Mouse (Mus musculus) heart, postnatal 0 days (tissue): Measurements from ENCODE around the gene Ptgdr2. TPM values are rescaled to one million over a fixed set of nuclear protein-coding genes. Genes with fewer than 3 reads are reported as not detected.

Source experiments
- ATAC-seq: fragments of 200-750 bp; cut with Nextera tagmentation; 2 replicates; pipeline ENCODE4 v1.8.0; 2017; ENCODE audit warnings: low read depth, moderate number of reproducible peaks, moderate library complexity; ENCODE audit not compliant: insufficient read depth
- DNase-seq: peaks from one replicate; pipeline ENCODE4 v3.0.0-alpha.2; 2016; ENCODE audit warnings: low spot score
- H3K27ac ChIP-seq: fragments of 300-500 bp; sonication (generic); 2 replicates; pipeline ENCODE4 v1.5.1; 2014; ENCODE audit warnings: low read depth, mild to moderate bottlenecking
- H3K27me3 ChIP-seq: fragments of 300-500 bp; sonication (generic); 2 replicates; pipeline ENCODE4 v1.6.1; 2014; ENCODE audit warnings: low read length, mixed read lengths; ENCODE audit not compliant: control insufficient read depth, insufficient read depth
- H3K36me3 ChIP-seq: fragments of 300-500 bp; sonication (generic); replicated peaks from 2 replicates; pipeline ENCODE4 v1.6.1; 2014; ENCODE audit warnings: low read length, mixed read lengths; ENCODE audit not compliant: control insufficient read depth, insufficient read depth
- H3K4me1 ChIP-seq: fragments of 300-500 bp; sonication (generic); 2 replicates; pipeline ENCODE4 v1.6.1; 2014; ENCODE audit warnings: antibody characterized with exemption; ENCODE audit not compliant: control insufficient read depth, insufficient read depth
- H3K4me2 ChIP-seq: fragments of 300-500 bp; sonication (generic); 2 replicates; pipeline ENCODE4 v1.6.1; 2014; ENCODE audit warnings: low read depth, mild to moderate bottlenecking, low read length, moderate library complexity
- H3K4me3 ChIP-seq: fragments of 300-500 bp; sonication (generic); 2 replicates; pipeline ENCODE4 v1.5.1; 2014; ENCODE audit warnings: low read depth, low read length
- H3K9ac ChIP-seq: fragments of 300-500 bp; sonication (generic); replicated peaks from 2 replicates; pipeline ENCODE4 v1.6.1; 2014; ENCODE audit warnings: low read depth, low read length, mixed read lengths
- H3K9me3 ChIP-seq: fragments of 300-500 bp; sonication (generic); replicated peaks from 2 replicates; pipeline ENCODE4 v1.6.1; 2016; ENCODE audit warnings: low read length; ENCODE audit not compliant: control insufficient read depth
- CTCF ChIP-seq: IDR thresholded peaks from 2 replicates; pipeline ENCODE4 v1.5.1; 2016; ENCODE audit warnings: antibody characterized with exemption, control low read depth, low read depth
- EP300 ChIP-seq: IDR thresholded peaks from 2 replicates; pipeline ENCODE4 v1.6.1; 2016; ENCODE audit warnings: antibody characterized with exemption, low read depth
- WGBS: fragments of 180-500 bp; shearing (Covaris S2); extraction: QIAGEN DNeasy Blood & Tissue Kit; methylation state at CpG from one replicate; pipeline ENCODE4 v1.1.7; 2014; 5-methylcytosine and 5-hydroxymethylcytosine counted together
- polyA plus RNA-seq: library from polyadenylated mRNA; unstranded; fragments of >200 nt; fragmentation: Nextera tagmentation; extraction: Ambion mirVana; gene quantifications from 2 replicates; pipeline ENCODE4 v1.2.1, GENCODE M21; 2015
- total RNA-seq: library from RNA; depleted of rRNA; stranded (reverse); fragments of >200 nt; gene quantifications from 2 replicates; pipeline ENCODE4 v1.2.3, GENCODE M21; 2014; ENCODE audit warnings: low replicate concordance

The Ptgdr2 gene
- total and polyA plus RNA-seq, 2 experiments from 2014 or later: 0.04 to 0.11 TPM

DNA sequence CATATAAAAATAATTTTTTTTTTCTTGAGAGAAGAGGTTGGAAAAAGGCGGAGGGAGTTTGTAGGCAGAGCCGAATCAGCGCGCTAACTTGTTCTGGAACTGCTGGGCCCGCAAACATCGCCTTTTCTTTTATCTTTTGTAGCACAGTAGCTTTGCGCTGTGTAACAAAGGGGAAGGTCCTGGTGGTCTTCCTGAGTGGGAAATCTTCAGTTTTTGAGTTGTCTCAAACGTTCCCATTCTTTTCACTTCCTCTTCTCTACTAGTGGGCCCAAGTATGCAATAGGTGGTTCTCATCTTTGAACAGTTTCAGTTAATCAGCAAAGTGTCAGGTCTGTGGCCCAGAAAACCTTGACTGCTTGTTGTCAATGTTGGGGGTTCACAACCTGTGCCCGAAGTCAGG lies 12.6 kb downstream of the Ptgdr2 start:
- ATAC-seq (no peak), DNase-seq (no peak)
- Histone ChIP-seq H3K4me1 (peaks cover 29% of the 10 kb centered on the region), H3K4me3 (peak overlapping the region; percentile 76), H3K9me3 (no peaks in the 10 kb centered on the region), H3K27me3 (no peaks in the 10 kb centered on the region), H3K36me3 (peaks cover 13% of the 10 kb centered on the region), H3K27ac (peak overlapping the region; percentile 68), H3K9ac (peak overlapping the region; percentile 57), H3K4me2 (peak overlapping the region; percentile 98)
- WGBS: 25% methylated on average over 9 of the region's 9 CpGs
- no peak for TF ChIP-seq EP300
- no peak for TF ChIP-seq CTCF

DNA sequence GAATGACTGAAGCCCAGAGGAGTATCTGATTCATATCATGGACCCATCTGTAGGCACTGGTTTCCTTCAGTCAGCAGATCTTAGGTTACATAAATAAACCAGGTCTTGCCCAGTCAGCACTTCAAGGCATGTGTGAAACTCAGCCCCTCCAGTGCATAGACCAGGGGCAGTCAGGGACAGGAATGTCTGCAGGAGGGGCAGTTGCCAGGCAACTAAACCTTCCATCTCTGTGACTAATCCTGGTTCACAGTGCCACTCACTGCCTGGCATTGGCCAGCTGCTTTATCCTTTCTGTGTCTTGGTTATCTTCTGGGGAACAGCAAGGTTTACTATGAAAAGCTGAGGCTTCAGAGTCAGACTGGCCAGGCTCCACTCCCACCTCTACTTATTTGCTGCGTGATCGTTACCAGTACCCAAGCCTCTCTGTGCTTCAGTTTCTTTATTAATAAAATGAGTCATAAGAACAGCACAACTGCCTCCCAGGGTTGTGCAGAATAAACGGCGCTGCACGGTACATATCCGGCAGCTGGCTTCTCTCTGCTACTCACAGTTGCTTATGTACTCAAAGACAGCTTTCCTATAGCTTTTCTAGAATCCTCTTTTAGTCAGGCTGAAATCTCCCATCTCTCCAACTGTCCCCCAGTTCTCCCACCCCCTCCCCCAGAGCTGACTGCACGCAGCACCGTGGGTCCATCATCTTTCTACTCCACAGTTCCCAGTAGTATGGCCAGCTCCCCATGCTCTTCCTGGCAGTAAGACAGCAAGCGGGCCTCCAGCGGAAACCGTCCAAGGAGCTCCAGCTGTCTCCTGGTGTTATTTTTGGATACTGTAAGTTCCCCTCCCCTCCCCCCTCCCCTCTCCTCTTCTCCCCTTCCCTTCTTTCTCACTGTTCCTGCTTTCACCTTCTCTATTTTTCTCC lies 15.3 kb downstream of the Ptgdr2 start:
- H3K27ac ChIP-seq: peak overlapping the region; percentile 63
- TF ChIP-seq EP300: no peak
- no peak for TF ChIP-seq CTCF
- ATAC-seq (peak; percentile 40), DNase-seq (peak; percentile 50)
- no peaks in the 10 kb centered on the region for H3K9me3 ChIP-seq
- H3K27me3 ChIP-seq: no peaks in the 10 kb centered on the region
- H3K4me1 ChIP-seq: peaks cover 24% of the 10 kb centered on the region
- H3K36me3 ChIP-seq: no peaks in the 10 kb centered on the region
- WGBS: 25% methylated on average over 11 of the region's 11 CpGs
- no peak overlapping the region for H3K9ac ChIP-seq
- peak overlapping the region; percentile 24 for H3K4me2 ChIP-seq
- H3K4me3 ChIP-seq: no peak overlapping the region

DNA sequence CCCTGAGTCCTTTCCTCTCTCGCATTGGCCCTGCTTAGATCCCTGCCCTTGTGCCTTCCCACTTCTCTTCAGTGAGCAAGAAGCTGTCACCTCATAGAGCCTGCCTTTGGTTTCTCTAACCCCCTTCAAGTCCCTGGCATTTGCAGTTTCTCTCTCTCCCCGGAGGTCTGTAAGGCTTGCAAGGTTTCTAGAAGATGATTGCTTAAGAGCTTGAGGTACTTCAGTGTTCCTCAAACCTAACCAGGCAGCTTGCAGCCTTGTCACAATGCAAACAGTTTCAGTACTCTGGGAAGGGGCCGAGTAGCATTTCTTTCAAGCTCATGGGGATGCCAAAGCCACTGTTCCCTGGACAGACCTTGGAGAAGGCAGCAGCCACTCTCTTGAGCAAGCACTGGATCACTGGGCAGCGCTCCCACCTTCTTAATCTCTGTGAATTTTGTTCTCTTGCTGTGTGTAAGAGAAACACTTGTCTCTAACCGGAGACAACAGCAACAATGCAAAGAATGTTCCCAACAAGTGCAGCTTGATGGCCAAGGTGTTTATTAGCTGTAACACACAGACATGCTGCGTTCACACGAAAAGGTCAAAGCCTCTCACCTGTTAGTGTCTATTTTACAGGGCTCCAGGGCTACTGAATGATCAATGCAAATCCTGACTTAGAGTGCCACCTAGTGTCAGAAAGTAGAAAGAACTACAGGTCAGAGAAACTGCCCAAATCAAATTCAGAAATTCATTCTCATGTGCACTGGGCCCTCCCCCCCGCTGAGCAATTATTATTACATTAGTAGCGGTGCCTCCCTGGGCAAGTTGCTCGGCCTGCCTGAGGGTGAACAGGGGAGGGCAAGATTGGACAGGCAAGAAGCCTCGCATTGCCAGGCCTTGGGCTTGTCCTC lies 22.4 kb downstream of the Ptgdr2 start:
- WGBS: 29% methylated on average over 11 of the region's 11 CpGs
- H3K36me3 ChIP-seq: no peaks in the 10 kb centered on the region
- ATAC-seq (peak; percentile 68), DNase-seq (peak; percentile 74)
- H3K4me3 ChIP-seq: no peak overlapping the region
- no peak overlapping the region for H3K4me2 ChIP-seq
- H3K4me1 ChIP-seq: no peaks in the 10 kb centered on the region
- H3K27ac ChIP-seq: no peak overlapping the region
- TF ChIP-seq EP300: no peak
- peak; percentile 86 for TF ChIP-seq CTCF
- H3K27me3 ChIP-seq: no peaks in the 10 kb centered on the region
- H3K9me3 ChIP-seq: no peaks in the 10 kb centered on the region
- no peak overlapping the region for H3K9ac ChIP-seq

DNA sequence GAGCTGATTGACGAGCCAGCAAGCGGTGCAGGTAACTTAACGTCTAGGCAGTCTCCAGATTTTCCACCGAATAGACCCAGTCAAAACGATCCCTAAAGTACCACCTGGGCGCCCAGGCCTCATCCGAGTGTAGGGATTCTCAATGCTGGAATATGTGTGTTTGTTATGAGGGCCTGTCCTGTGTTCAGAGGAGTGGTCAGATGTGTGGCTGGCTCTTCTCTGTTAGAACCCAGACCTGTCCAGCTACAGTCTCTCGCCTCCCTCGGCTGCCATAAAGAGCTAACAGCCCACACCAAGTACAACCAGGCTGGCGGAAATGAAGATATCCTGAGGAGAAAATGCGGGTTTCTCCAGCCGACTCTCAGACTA lies 23.0 kb downstream of the Ptgdr2 start:
- ATAC-seq (no peak), DNase-seq (no peak)
- Histone ChIP-seq H3K36me3 (no peaks in the 10 kb centered on the region), H3K9me3 (no peaks in the 10 kb centered on the region), H3K9ac (no peak overlapping the region), H3K4me1 (no peaks in the 10 kb centered on the region), H3K4me2 (no peak overlapping the region), H3K27ac (no peak overlapping the region), H3K4me3 (no peak overlapping the region), H3K27me3 (no peaks in the 10 kb centered on the region)
- 43% methylated on average over 12 of the region's 12 CpGs for WGBS
- TF ChIP-seq CTCF: no peak
- no peak for TF ChIP-seq EP300

- no peak overlapping the region for H3K9ac ChIP-seq
- DNase-seq: no peak
- WGBS: 72% methylated on average over 7 of the region's 7 CpGs
- H3K27me3 ChIP-seq: no peaks in the 10 kb centered on the region
- no peak overlapping the region for H3K4me3 ChIP-seq
- H3K4me1 ChIP-seq: no peaks in the 10 kb centered on the region
- no peaks in the 10 kb centered on the region for H3K9me3 ChIP-seq
- H3K36me3 ChIP-seq: no peaks in the 10 kb centered on the region
- H3K27ac ChIP-seq: no peak overlapping the region
- ATAC-seq: no peak
- H3K4me2 ChIP-seq: no peak overlapping the region
- no peak for TF ChIP-seq EP300
- no peak for TF ChIP-seq CTCF
Measured at GRCm38 (mm10) chr19:10965721-10966120, 28.8 kb downstream of the Ptgdr2 start.
